Mouse (Mus musculus): Measurements from ENCODE around the gene Prrg1. TPM values are rescaled to one million over a fixed set of nuclear protein-coding genes. Genes with fewer than 3 reads are reported as not detected.
"Not testable (repeated sequence)": the region's sequence is repeated elsewhere in the genome, so short reads cannot be mapped to it uniquely, and the experiment has no call there.

Prrg1 gene
- 1 to 10 TPM; 7.3 to 8.1 TPM for total RNA-seq (2021)

GRCm38 (mm10) chrX:78583202-78584004, at the start of gene Prrg1:
Gene Prrg1, minus strand, starts transcription at chrX:78583896.
- peak; percentile 79 for DNase-seq

- DNase-seq = no peak
These were observed 22.1 kb upstream of the Prrg1 start for GRCm38 (mm10) chrX:78605814-78606213.

GRCm38 (mm10) chrX:78593138-78593537, 9.4 kb upstream of the Prrg1 start:
- no peak for DNase-seq

GRCm38 (mm10) chrX:78582854-78583201, 868 bp downstream of the Prrg1 start:
- DNase-seq = peak; percentile 72

GRCm38 (mm10) chrX:78563451-78563850, 20.2 kb downstream of the Prrg1 start:
- DNase-seq = no peak

GRCm38 (mm10) chrX:78553399-78553798, 30.3 kb downstream of the Prrg1 start:
- no peak for DNase-seq

GRCm38 (mm10) chrX:78552704-78553103, 31.0 kb downstream of the Prrg1 start:
- DNase-seq = no peak

GRCm38 (mm10) chrX:78547696-78548095, 36.0 kb downstream of the Prrg1 start:
- no peak for DNase-seq

GRCm38 (mm10) chrX:78539734-78540133, 44.0 kb downstream of the Prrg1 start:
- peak; percentile 6 for DNase-seq

- no peak for DNase-seq
These were observed 44.9 kb downstream of the Prrg1 start for GRCm38 (mm10) chrX:78538632-78539316.

- no peak for DNase-seq
These were observed 65.4 kb downstream of the Prrg1 start for GRCm38 (mm10) chrX:78518301-78518700.

GRCm38 (mm10) chrX:78482987-78483386, 100.7 kb downstream of the Prrg1 start:
- DNase-seq = no peak

- DNase-seq = no peak
These were observed 104.0 kb downstream of the Prrg1 start for GRCm38 (mm10) chrX:78479710-78480109.

GRCm38 (mm10) chrX:78434357-78434756, 149.3 kb downstream of the Prrg1 start:
- DNase-seq = peak; percentile 40

- not testable (repeated sequence) for DNase-seq
These were observed 180.3 kb downstream of the Prrg1 start for GRCm38 (mm10) chrX:78403346-78403745.

Other genes with a start within 250 kb of the Prrg1 start
- gene 4930480E11Rik, start 214.3 kb downstream of the Prrg1 start, total RNA-seq (2021) = not detected
- gene Fam47c, start 153.9 kb upstream of the Prrg1 start, total RNA-seq (2021) = not detected